Mouse (Mus musculus) heart, postnatal 4 days (tissue): ENCODE results near the gene Nomo1. TPM values are rescaled to one million over a fixed set of nuclear protein-coding genes. Genes with fewer than 3 reads are reported as not detected.

Experiments used
- DNase-seq: peaks from one replicate; pipeline ENCODE4 v3.0.0; 2021
- total RNA-seq, 2 experiments: library from RNA; stranded (reverse); gene quantifications; 2 replicates each; pipeline ENCODE4 v1.2.3; 2021

The Nomo1 gene
- 10 to 100 TPM; 61.0 to 64.7 TPM for total RNA-seq

DNA sequence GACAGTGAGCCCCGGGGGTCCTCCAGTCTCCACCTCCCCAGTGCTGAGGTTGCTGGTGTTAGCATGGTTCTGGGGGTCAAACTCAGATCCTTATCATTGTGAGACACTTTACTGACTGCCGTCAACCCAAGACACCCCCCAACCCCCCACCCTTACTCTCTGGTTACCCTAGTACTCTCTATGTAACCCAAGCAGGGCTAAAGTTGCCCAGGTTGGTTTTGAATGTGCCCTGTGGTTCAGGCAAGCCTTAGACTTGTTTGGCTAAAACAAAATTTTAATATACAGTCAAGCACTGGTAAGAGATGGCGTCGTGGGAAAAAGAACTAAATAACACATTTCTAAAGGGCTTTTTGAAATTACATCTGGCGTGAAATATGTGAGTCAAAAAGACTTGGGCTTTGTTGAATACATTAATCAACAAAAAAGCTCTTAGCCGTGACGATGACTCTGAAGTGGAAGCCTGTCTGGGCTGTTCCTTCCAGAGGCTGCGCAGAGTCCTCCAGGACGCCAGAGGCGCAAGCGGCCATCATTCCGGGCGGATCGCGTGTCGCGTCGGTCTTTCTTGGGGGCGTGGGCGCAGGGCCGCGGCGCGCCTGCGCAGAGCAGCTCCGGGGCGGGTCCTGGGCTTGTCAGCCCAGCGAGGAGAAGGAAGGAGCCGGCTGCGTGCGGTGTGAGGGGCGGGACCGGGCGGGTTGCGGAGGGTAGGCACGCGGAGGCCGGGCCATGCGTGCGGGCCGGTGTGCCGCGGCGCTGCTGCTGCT, at the start of gene Nomo1:
Gene Nomo1 (plus strand): TSS at position 590 of the 761 bp plus-strand sequence.
- peak; percentile 98 for DNase-seq

DNA sequence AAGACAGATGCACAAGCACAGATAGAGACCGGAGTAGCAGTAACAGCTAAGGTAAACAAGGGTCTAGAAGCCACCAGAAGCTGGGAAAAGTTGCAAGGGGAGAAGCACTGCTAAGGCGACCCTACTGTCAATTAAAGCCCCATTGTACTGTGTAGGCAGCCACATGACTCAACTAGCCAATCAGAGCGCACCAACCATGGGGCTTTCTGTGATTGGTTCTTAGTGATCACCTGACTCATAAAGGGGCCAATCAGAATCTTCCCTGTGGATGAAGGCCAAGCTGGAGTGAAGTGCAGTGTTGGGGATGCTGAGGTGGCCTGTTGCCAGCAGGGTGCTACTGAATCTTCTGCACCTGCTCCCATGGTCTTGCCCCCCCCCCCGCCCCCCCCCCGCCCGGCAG, 46.6 kb upstream of the Nomo1 start:
- DNase-seq, result no peak

DNA sequence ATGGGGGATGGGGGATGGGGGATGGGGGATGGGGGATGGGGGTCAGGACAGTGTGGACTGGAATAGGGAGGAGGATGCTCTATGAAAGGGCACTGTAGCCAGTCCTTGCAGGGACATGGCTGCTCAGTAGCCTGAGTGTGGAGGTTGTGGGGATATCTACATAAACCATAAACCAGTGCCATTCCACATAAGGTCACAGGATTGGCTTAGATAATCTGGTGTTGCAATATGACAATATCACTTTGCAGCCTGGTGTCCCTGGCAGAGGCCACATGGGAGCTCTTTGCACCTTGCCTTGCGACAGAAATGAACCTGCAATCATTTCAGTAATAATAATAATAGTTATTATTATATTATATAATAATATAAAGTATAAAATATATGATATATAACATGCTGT, 45.2 kb upstream of the Nomo1 start:
- DNase-seq, result no peak

- DNase-seq, result no peak
Measured at GRCm38 (mm10) chr7:45992470-45992869, 41.0 kb upstream of the Nomo1 start.

GRCm38 (mm10) chr7:46000577-46000976, 32.9 kb upstream of the Nomo1 start:
- no peak for DNase-seq

- DNase-seq, result no peak
Measured at GRCm38 (mm10) chr7:46002748-46003147, 30.8 kb upstream of the Nomo1 start.

GRCm38 (mm10) chr7:46009578-46009977, 23.9 kb upstream of the Nomo1 start:
- DNase-seq, result peak; percentile 78

- no peak for DNase-seq
Measured at GRCm38 (mm10) chr7:46012121-46012520, 21.4 kb upstream of the Nomo1 start.

GRCm38 (mm10) chr7:46013266-46014010, 20.1 kb upstream of the Nomo1 start:
- DNase-seq, result peak; percentile 55

GRCm38 (mm10) chr7:46019594-46019993, 13.9 kb upstream of the Nomo1 start:
- no peak for DNase-seq

- DNase-seq, result no peak
Measured at GRCm38 (mm10) chr7:46021951-46022350, 11.5 kb upstream of the Nomo1 start.

DNA sequence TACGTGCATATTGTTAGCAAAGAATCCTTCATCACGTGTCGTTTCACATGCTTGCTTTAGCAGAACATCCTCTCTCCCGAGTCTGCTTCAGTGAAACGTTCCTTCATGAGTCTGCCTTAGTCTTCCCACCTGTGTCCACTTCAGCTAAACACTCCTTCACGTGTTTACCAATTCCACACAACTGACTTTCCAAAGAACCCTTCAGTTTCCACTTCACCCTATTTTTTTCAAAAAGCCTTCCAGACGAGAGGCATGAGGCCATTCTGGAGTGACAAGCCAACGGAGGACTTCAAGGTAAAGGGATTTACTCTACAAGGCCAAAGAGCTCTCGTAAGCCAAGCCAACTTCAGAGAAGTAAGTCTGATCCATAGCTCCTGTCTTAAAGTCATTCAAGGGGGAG, 8.1 kb upstream of the Nomo1 start:
- no peak for DNase-seq

DNA sequence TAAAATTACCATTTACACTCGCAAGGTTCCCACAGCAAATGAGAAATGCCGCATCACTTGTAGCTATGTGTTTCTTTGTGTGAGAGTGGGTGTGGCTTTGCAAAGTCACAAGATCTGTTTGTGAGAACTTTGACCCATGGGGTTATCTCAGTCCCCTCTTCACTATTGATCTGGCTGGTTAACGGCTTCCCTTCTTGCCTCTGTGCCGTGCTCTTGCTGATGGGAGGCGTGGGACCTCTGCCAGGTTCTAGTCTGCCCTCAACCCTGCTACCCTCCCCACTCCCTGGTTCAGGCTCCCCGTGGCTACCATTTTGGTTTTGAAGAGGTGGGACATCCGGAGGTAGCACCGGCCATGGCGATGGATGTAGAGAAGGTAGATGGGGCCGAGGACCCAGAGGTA, 4.8 kb upstream of the Nomo1 start:
- DNase-seq, result no peak

DNA sequence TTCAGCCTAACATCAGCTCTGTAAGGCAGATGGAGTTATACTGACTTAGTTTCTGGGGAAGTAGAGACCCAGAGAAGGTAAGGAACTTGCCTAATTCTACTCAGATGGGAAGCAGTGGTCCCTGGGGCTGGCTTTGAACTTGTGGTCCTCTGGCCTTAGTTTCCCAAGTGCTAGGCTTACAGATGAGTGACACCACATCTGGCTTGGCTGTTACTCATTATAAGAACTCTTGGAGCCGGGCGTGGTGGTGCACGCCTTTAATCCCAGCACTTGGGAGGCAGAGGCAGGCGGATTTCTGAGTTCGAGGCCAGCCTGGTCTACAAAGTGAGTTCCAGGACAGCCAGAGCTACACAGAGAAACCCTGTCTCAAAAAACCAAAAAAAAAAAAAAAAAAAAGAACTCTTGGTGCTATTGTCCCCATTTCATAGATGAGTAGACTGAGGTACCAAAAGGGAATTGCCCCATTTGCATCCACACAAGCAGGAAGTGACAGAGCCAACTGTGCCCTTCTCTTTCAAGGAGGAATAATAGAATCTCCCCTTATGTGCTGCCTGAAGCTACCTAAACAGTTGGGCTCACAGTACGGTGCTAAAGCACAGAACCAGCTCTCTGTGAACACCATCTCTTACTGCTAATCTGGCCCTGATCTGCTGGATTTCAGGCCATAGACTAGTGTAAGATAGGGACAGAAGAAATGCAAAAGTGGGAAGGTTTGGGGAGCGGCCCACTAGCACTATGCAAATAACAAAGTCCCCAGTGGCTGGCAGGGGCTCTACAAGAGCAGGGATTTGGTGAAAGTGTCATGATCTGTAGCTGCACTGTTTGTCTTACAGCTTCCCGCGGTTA, 4.0 kb upstream of the Nomo1 start:
- DNase-seq, result no peak

GRCm38 (mm10) chr7:46030145-46030488, 3.4 kb upstream of the Nomo1 start, which contains the start of gene Abcc6:
Abcc6 (minus strand) TSS chr7:46030302.
- no peak for DNase-seq

DNA sequence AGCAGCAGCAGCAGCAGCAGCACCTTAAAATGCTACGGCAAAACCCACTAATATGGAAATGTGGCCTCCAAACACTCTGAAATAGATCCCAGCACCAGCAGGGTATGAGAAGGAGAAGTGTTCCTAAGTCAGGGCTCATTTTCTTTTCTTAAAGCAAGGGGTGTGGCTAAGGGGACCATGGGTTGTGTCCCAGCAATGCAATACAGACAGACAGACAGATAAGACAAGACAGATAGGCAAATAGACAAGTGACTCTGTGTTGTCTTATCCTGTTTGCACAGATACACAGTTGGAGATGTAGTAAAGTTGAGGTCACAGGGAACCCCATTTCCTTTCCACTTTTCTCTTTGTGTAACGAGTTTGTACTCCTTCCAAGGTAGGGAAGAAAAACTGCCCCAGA, 2.4 kb upstream of the Nomo1 start:
- DNase-seq, result no peak

DNA sequence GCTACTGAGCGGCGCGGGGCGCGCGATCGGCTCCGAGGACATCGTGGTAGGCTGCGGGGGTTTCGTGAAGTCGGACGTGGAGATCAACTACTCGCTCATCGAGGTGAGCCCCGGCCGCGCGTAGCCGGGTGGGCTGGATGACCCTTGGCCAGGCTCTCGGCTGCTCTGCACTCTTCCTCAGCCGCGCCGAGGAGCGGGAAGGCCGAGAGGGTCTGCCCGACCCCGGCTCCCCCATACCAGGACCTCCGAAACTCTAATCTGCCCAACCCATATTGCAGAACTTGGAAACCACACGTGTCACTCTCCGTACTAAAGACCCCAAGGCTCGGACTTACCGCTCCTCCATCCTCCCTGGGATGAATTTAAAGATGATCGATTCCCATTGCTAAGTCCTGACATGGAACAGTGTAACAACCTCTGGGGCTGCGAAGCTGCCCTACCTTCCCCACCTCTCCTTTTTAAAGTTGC, 406 bp downstream of the Nomo1 start:
- no peak for DNase-seq

- DNase-seq, result no peak
Measured at GRCm38 (mm10) chr7:46034991-46035390, 1.5 kb downstream of the Nomo1 start.

- no peak for DNase-seq
Measured at GRCm38 (mm10) chr7:46035468-46035867, 2.0 kb downstream of the Nomo1 start.

- no peak for DNase-seq
Measured at GRCm38 (mm10) chr7:46037433-46037832, 3.9 kb downstream of the Nomo1 start.

GRCm38 (mm10) chr7:46039873-46040272, 6.4 kb downstream of the Nomo1 start:
- no peak for DNase-seq

DNA sequence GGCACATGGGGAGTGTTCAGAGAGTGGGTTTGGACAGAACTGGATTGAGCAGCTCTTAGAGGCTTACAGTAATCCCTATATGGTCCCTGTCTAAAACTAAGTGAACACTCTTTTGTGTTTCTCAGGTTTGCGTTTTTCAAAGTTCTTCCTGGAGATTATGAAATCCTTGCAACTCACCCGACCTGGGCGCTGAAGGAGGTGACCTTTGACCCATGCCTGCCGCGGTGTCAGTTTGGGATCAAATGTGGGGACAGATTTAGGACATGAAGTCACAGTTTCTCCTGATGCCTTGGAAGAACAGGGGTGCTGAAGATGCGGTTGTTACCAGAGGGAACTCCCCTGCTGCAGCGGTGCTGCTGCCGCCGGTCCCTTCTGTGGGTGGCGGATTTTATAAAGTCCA, 10.6 kb downstream of the Nomo1 start:
- DNase-seq, result no peak

DNA sequence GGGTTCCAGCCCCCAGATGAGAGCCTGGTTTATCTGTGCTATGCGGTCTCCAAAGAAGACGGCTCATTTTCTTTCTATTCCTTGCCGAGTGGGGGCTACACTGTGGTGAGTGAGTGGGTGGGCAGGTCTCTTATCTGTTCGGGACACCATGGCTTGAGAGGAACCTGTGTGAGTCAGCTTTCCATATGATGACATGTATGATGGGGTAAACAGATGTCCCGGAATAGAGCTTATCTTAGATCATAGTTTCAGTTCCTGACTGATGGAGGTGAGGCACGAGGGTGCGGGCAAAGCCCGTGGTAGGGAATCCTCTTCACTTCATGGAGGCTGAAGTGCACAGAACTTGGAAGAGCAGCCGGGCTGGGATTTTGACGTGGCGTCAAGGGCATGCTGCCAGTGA, 12.4 kb downstream of the Nomo1 start:
- no peak for DNase-seq
